Mouse (Mus musculus) MEL (cell line): Measurements from ENCODE around the gene T2. TPM values are rescaled to one million over a fixed set of nuclear protein-coding genes. Genes with fewer than 3 reads are reported as not detected.

ENCODE experiments used
- DNase-seq: peaks from one replicate; pipeline ENCODE4 v3.0.0; 2011; ENCODE audit warnings: low read depth, low spot score
- H3K27ac ChIP-seq: 2 replicates; pipeline ENCODE4 v1.5.1; 2012; ENCODE audit warnings: low read depth, mild to moderate bottlenecking, control low read depth, low read length, moderate library complexity; ENCODE audit not compliant: control insufficient read depth
- H3K27me3 ChIP-seq, 2 experiments: fragments of 150-350 bp in 1 of 2; sonication (generic) in 1 of 2; 2 replicates each; pipeline ENCODE4 v1.6.1; 2012; ENCODE audit warnings: low read length in 2 of 2, mild to moderate bottlenecking in 2 of 2, improper control_type of control experiment in 1 of 2, moderate library complexity in 1 of 2; ENCODE audit not compliant: insufficient read depth in 2 of 2, control insufficient read depth in 1 of 2
- H3K36me3 ChIP-seq, 2 experiments: 2 replicates each; pipeline ENCODE4 v1.6.1; 2012 to 2014; ENCODE audit warnings: low read length in 2 of 2, improper control_type of control experiment in 1 of 2, inconsistent platforms in 1 of 2, mild to moderate bottlenecking in 1 of 2; ENCODE audit not compliant: insufficient read depth in 2 of 2, control insufficient read depth in 1 of 2
- H3K4me1 ChIP-seq, 2 experiments: fragments of 150-350 bp in 1 of 2; sonication (generic) in 1 of 2; 2 replicates each; pipeline ENCODE4 v1.6.1; 2012; ENCODE audit warnings: low read length in 2 of 2, improper control_type of control experiment in 1 of 2, mild to moderate bottlenecking in 1 of 2; ENCODE audit not compliant: insufficient read depth in 2 of 2, control insufficient read depth in 1 of 2
- H3K4me3 ChIP-seq, 2 experiments: fragments of 150-350 bp in 1 of 2; sonication (generic) in 1 of 2; 2 replicates each; pipeline ENCODE4 v1.5.1; 2012; ENCODE audit warnings: low read depth in 2 of 2, low read length in 2 of 2, mild to moderate bottlenecking in 2 of 2, moderate library complexity in 2 of 2, control low read depth in 1 of 2, improper control_type of control experiment in 1 of 2; ENCODE audit not compliant: control insufficient read depth in 1 of 2, insufficient read depth in 1 of 2
- H3K79me2 ChIP-seq: 2 replicates; pipeline ENCODE4 v1.6.1; 2012; ENCODE audit warnings: mild to moderate bottlenecking, low read length, moderate library complexity; ENCODE audit not compliant: control insufficient read depth, poor library complexity, insufficient read depth
- H3K9ac ChIP-seq: 2 replicates; pipeline ENCODE4 v1.6.1; 2012; ENCODE audit warnings: low read depth, mild to moderate bottlenecking, control low read depth, low read length, moderate library complexity; ENCODE audit not compliant: control insufficient read depth, poor library complexity, severe bottlenecking
- H3K9me3 ChIP-seq: fragments of 150-350 bp; sonication (generic); replicated peaks from 2 replicates; pipeline ENCODE4 v1.6.1; 2012; ENCODE audit warnings: mild to moderate bottlenecking, low read length, improper control_type of control experiment, moderate library complexity; ENCODE audit not compliant: insufficient read depth
- CHD1 ChIP-seq: IDR thresholded peaks from 2 replicates; pipeline ENCODE4 v1.6.1; 2012; ENCODE audit warnings: low read depth, mild to moderate bottlenecking, inconsistent platforms, low read length, improper control_type of control experiment
- CHD2 ChIP-seq: IDR thresholded peaks from 2 replicates; pipeline ENCODE4 v1.6.1; 2011; ENCODE audit warnings: low read length, improper control_type of control experiment
- CTCF ChIP-seq, 3 experiments: IDR thresholded peaks in 2 of 3; conservative IDR thresholded peaks in 1 of 3; 2 replicates each; pipeline ENCODE4 v1.5.1; 2011 to 2012; ENCODE audit warnings: low read length in 3 of 3, low read depth in 2 of 3, mild to moderate bottlenecking in 2 of 3, improper control_type of control experiment in 1 of 3, inconsistent platforms in 1 of 3, mixed read lengths in 1 of 3, moderate library complexity in 1 of 3; ENCODE audit not compliant: control insufficient read depth in 1 of 3, insufficient read depth in 1 of 3, poor library complexity in 1 of 3, severe bottlenecking in 1 of 3
- E2F4 ChIP-seq: IDR thresholded peaks from 2 replicates; pipeline ENCODE4 v1.6.1; 2011; ENCODE audit warnings: low read depth, low read length, improper control_type of control experiment, borderline replicate concordance
- ELF1 ChIP-seq: IDR thresholded peaks from 2 replicates; pipeline ENCODE4 v1.6.1; 2014; ENCODE audit warnings: low read depth, mild to moderate bottlenecking, inconsistent platforms, low read length, improper control_type of control experiment, moderate library complexity
- EP300 ChIP-seq, 2 experiments: IDR thresholded peaks; 2 replicates each; pipeline ENCODE4 v1.6.1; 2011; ENCODE audit warnings: improper control_type of control experiment in 2 of 2, low read length in 2 of 2, low read depth in 1 of 2, mild to moderate bottlenecking in 1 of 2
- ETS1 ChIP-seq: IDR thresholded peaks from 2 replicates; pipeline ENCODE4 v1.6.1; 2012; ENCODE audit warnings: low read depth, mild to moderate bottlenecking, inconsistent platforms, low read length, improper control_type of control experiment, moderate library complexity
- HCFC1 ChIP-seq: IDR thresholded peaks from 2 replicates; pipeline ENCODE4 v1.6.1; 2012; ENCODE audit warnings: low read depth, mild to moderate bottlenecking, inconsistent platforms, low read length, improper control_type of control experiment, moderate library complexity
- JUND ChIP-seq: IDR thresholded peaks from 2 replicates; pipeline ENCODE4 v1.6.1; 2011; ENCODE audit warnings: low read depth, mild to moderate bottlenecking, improper control_type of control experiment, low read length
- MAX ChIP-seq: IDR thresholded peaks from 2 replicates; pipeline ENCODE4 v1.6.1; 2011; ENCODE audit warnings: low read length, improper control_type of control experiment
- MAZ ChIP-seq: IDR thresholded peaks from 2 replicates; pipeline ENCODE4 v1.6.1; 2012; ENCODE audit warnings: low read depth, mild to moderate bottlenecking, inconsistent platforms, low read length, improper control_type of control experiment
- MEF2A ChIP-seq: IDR thresholded peaks from 2 replicates; pipeline ENCODE4 v1.6.1; 2014; ENCODE audit warnings: low read depth, mild to moderate bottlenecking, inconsistent platforms, low read length, improper control_type of control experiment; ENCODE audit not compliant: poor library complexity, insufficient replicate concordance, severe bottlenecking; ENCODE audit errors: extremely low read depth
- MYB ChIP-seq: IDR thresholded peaks from 2 replicates; pipeline ENCODE4 v1.6.1; 2011; ENCODE audit warnings: mild to moderate bottlenecking, low read depth, low read length, improper control_type of control experiment
- MYC ChIP-seq: IDR thresholded peaks from 2 replicates; pipeline ENCODE4 v1.6.1; 2011; ENCODE audit warnings: low read depth, mild to moderate bottlenecking, low read length, improper control_type of control experiment, moderate library complexity
- NELFE ChIP-seq: IDR thresholded peaks from 2 replicates; pipeline ENCODE4 v1.6.1; 2011; ENCODE audit warnings: low read depth, low read length, improper control_type of control experiment
- NRF1 ChIP-seq: IDR thresholded peaks from 2 replicates; pipeline ENCODE4 v1.6.1; 2014; ENCODE audit warnings: low read depth, mild to moderate bottlenecking, inconsistent platforms, low read length, improper control_type of control experiment, moderate library complexity; ENCODE audit not compliant: poor library complexity, insufficient read depth, severe bottlenecking
- POLR2A ChIP-seq, 2 experiments: IDR thresholded peaks; 2 replicates each; pipeline ENCODE4 v1.6.1; 2011 to 2012; ENCODE audit warnings: low read length in 2 of 2, mild to moderate bottlenecking in 2 of 2, control low read depth in 1 of 2, improper control_type of control experiment in 1 of 2, low read depth in 1 of 2, moderate library complexity in 1 of 2; ENCODE audit not compliant: control insufficient read depth in 1 of 2, insufficient read depth in 1 of 2, poor library complexity in 1 of 2
- POLR2AphosphoS2 ChIP-seq: IDR thresholded peaks from 2 replicates; pipeline ENCODE4 v1.6.1; 2011; ENCODE audit warnings: low read length, improper control_type of control experiment
- RCOR1 ChIP-seq: IDR thresholded peaks from 2 replicates; pipeline ENCODE4 v1.6.1; 2012; ENCODE audit warnings: low read depth, mild to moderate bottlenecking, inconsistent platforms, low read length, improper control_type of control experiment
- SMC3 ChIP-seq: IDR thresholded peaks from 2 replicates; pipeline ENCODE4 v1.6.1; 2011; ENCODE audit warnings: low read depth, low read length, improper control_type of control experiment
- TBP ChIP-seq: IDR thresholded peaks from 2 replicates; pipeline ENCODE4 v1.8.0; 2011; ENCODE audit warnings: low read depth, low read length, improper control_type of control experiment
- UBTF ChIP-seq: IDR thresholded peaks from 2 replicates; pipeline ENCODE4 v1.6.1; 2012; ENCODE audit warnings: low read depth, mild to moderate bottlenecking, inconsistent platforms, low read length, improper control_type of control experiment, moderate library complexity, borderline replicate concordance; ENCODE audit not compliant: insufficient read depth
- USF1 ChIP-seq: IDR thresholded peaks from 2 replicates; pipeline ENCODE4 v1.6.1; 2014; ENCODE audit warnings: low read depth, mild to moderate bottlenecking, inconsistent platforms, low read length, improper control_type of control experiment, moderate library complexity
- USF2 ChIP-seq, 2 experiments: IDR thresholded peaks; 2 replicates each; pipeline ENCODE4 v1.6.1; 2011 to 2012; ENCODE audit warnings: improper control_type of control experiment in 2 of 2, low read length in 2 of 2, borderline replicate concordance in 1 of 2, inconsistent platforms in 1 of 2, low read depth in 1 of 2, mild to moderate bottlenecking in 1 of 2; ENCODE audit not compliant: insufficient read depth in 1 of 2
- ZC3H11A ChIP-seq: IDR thresholded peaks from 2 replicates; pipeline ENCODE4 v1.6.1; 2012; ENCODE audit warnings: low read depth, mild to moderate bottlenecking, inconsistent platforms, low read length, improper control_type of control experiment
- polyA plus RNA-seq, 2 experiments: library from polyadenylated mRNA; stranded (reverse) in 1 of 2; unstranded in 1 of 2; fragments of >175 nt in 1 of 2; fragments of >200 nt in 1 of 2; gene quantifications; 2 replicates each; pipeline versions ENCODE4 v1.2.1 to v1.2.4; 2012; ENCODE audit warnings: low replicate concordance in 2 of 2, low read depth in 1 of 2; ENCODE audit not compliant: insufficient read length in 2 of 2, insufficient read depth in 1 of 2, missing spikeins in 1 of 2
- total RNA-seq: library from RNA; depleted of rRNA; stranded (reverse); fragments of 300-350 nt; gene quantifications from 2 replicates; pipeline ENCODE4 v1.2.3, GENCODE M21; 2012

The T2 gene
- total and polyA plus RNA-seq, 3 experiments = 0.15 TPM; not detected in 2

- H3K9me3 ChIP-seq = no peaks in the 10 kb centered on the region
- TF ChIP-seq NELFE = no peak
- no peak for TF ChIP-seq HCFC1
- no peak for TF ChIP-seq TBP
- TF ChIP-seq CTCF (IDR thresholded peaks at IDR 0.05 in 2 of 3, conservative IDR thresholded peaks at IDR 0.05 in 1 of 3; ENCODE audit: control insufficient read depth in 1 of 3, insufficient read depth in 1 of 3, low read depth in 2 of 3, low read length in 3 of 3, poor library complexity in 1 of 3, severe bottlenecking in 1 of 3) = no peak
- TF ChIP-seq MYC = no peak
- no peak for TF ChIP-seq JUND
- no peak for TF ChIP-seq E2F4
- no peak for TF ChIP-seq RCOR1
- TF ChIP-seq NRF1 = no peak
- TF ChIP-seq MAX = no peak
- TF ChIP-seq ETS1 = no peak
- TF ChIP-seq MYB = no peak
- TF ChIP-seq CHD1 = no peak
- no peak for TF ChIP-seq EP300 (IDR thresholded peaks at IDR 0.05; ENCODE audit: low read depth in 1 of 2, low read length in 2 of 2)
- no peak for TF ChIP-seq MAZ
- TF ChIP-seq MEF2A = no peak
- TF ChIP-seq UBTF = no peak
- TF ChIP-seq, all 39 proteins: peak for 0
- peaks cover 0 to 3% of the 10 kb centered on the region in 2 experiments; a peak in 2 of 4 replicates for H3K27me3 ChIP-seq
- H3K4me1 ChIP-seq = no peaks in the 10 kb centered on the region
- H3K4me3 ChIP-seq = no peak overlapping the region
- no peak for DNase-seq
- no peak overlapping the region for H3K27ac ChIP-seq
- H3K9ac ChIP-seq = no peak overlapping the region
- H3K36me3 ChIP-seq = no peaks in the 10 kb centered on the region
- no peaks in the 10 kb centered on the region for H3K79me2 ChIP-seq
These were observed 76.5 kb downstream of the T2 start for GRCm38 (mm10) chr17:8432179-8432800.

GRCm38 (mm10) chr17:8433121-8433977, 77.6 kb downstream of the T2 start:
- no peaks in the 10 kb centered on the region for H3K4me1 ChIP-seq
- no peaks in the 10 kb centered on the region for H3K9me3 ChIP-seq
- H3K79me2 ChIP-seq = no peaks in the 10 kb centered on the region
- H3K27ac ChIP-seq = no peak overlapping the region
- no peak for TF ChIP-seq ZC3H11A
- TF ChIP-seq POLR2AphosphoS2 = no peak
- no peak for TF ChIP-seq SMC3
- no peak for TF ChIP-seq USF2 (IDR thresholded peaks at IDR 0.05; ENCODE audit: borderline replicate concordance in 1 of 2, insufficient read depth in 1 of 2, low read depth in 1 of 2, low read length in 2 of 2)
- TF ChIP-seq CHD2 = no peak
- no peak for TF ChIP-seq MYC
- TF ChIP-seq UBTF = no peak
- TF ChIP-seq NRF1 = no peak
- TF ChIP-seq MAZ = no peak
- TF ChIP-seq POLR2A (IDR thresholded peaks at IDR 0.05; ENCODE audit: control insufficient read depth in 1 of 2, insufficient read depth in 1 of 2, low read depth in 1 of 2, low read length in 2 of 2, poor library complexity in 1 of 2) = no peak
- no peak for TF ChIP-seq MYB
- TF ChIP-seq E2F4 = no peak
- TF ChIP-seq USF1 = no peak
- TF ChIP-seq ETS1 = no peak
- TF ChIP-seq CTCF (IDR thresholded peaks at IDR 0.05 in 2 of 3, conservative IDR thresholded peaks at IDR 0.05 in 1 of 3; ENCODE audit: control insufficient read depth in 1 of 3, insufficient read depth in 1 of 3, low read depth in 2 of 3, low read length in 3 of 3, poor library complexity in 1 of 3, severe bottlenecking in 1 of 3) = no peak
- no peak for TF ChIP-seq ELF1
- no peaks in the 10 kb centered on the region for H3K36me3 ChIP-seq
- no peak overlapping the region for H3K9ac ChIP-seq
- peaks cover 0 to 3% of the 10 kb centered on the region in 2 experiments; a peak in 2 of 4 replicates for H3K27me3 ChIP-seq
- no peak overlapping the region for H3K4me3 ChIP-seq
- DNase-seq = no peak
